Mouse (Mus musculus): ENCODE measurements around the gene Tbc1d10a. TPM values are rescaled to one million over a fixed set of nuclear protein-coding genes. Genes with fewer than 3 reads are reported as not detected.
A peak's percentile ranks its signal among the peaks of the same experiment; 100 is the strongest.

The Tbc1d10a gene
- polyA plus RNA-seq, 1 experiment from 2014 or later: 39.2 TPM

GRCm38 (mm10) chr11:4261969-4262368 is 75.4 kb downstream of the Tbc1d10a start:
- ATAC-seq (ENCODE audit: insufficient number of reproducible peaks, insufficient read depth, low FRiP score, low TSS enrichment, low read depth): no peak
- no peaks in the 10 kb centered on the region for H3K36me3 ChIP-seq
- H3K4me1 ChIP-seq: peaks cover 40% of the 10 kb centered on the region

GRCm38 (mm10) chr11:4262847-4263246 is 76.3 kb downstream of the Tbc1d10a start:
- Histone ChIP-seq H3K4me3 (no peak overlapping the region), H3K36me3 (no peaks in the 10 kb centered on the region), H3K9me3 (no peaks in the 10 kb centered on the region), H3K27me3 (peaks cover 45% of the 10 kb centered on the region), H3K4me1 (peaks cover 45% of the 10 kb centered on the region), H3K4me2 (no peak overlapping the region), H3K9ac (no peak overlapping the region), H3K27ac (no peak overlapping the region)
- WGBS: 12% methylated on average over 6 of the region's 7 CpGs
- no peak for ATAC-seq (ENCODE audit: insufficient number of reproducible peaks, insufficient read depth, low FRiP score, low TSS enrichment, low read depth)

More at GRCm38 (mm10) chr11:4261969-4262368, 75.4 kb downstream of the Tbc1d10a start:
- Histone ChIP-seq H3K9me3 (no peaks in the 10 kb centered on the region), H3K27me3 (peaks cover 39% of the 10 kb centered on the region), H3K4me2 (no peak overlapping the region), H3K9ac (no peak overlapping the region), H3K4me3 (no peak overlapping the region), H3K27ac (no peak overlapping the region)
- WGBS: 22% methylated on average over 5 of the region's 5 CpGs

GRCm38 (mm10) chr11:4263296-4263695 is 76.7 kb downstream of the Tbc1d10a start:
- peaks cover 45% of the 10 kb centered on the region for H3K4me1 ChIP-seq
- WGBS: 19% methylated on average over 1 of the region's 1 CpGs
- peaks cover 49% of the 10 kb centered on the region for H3K27me3 ChIP-seq
- no peak for ATAC-seq (ENCODE audit: insufficient number of reproducible peaks, insufficient read depth, low FRiP score, low TSS enrichment, low read depth)
- no peaks in the 10 kb centered on the region for H3K36me3 ChIP-seq
- no peak overlapping the region for H3K4me2 ChIP-seq
- no peak overlapping the region for H3K27ac ChIP-seq
- H3K4me3 ChIP-seq: no peak overlapping the region
- no peaks in the 10 kb centered on the region for H3K9me3 ChIP-seq
- H3K9ac ChIP-seq: no peak overlapping the region

GRCm38 (mm10) chr11:4264066-4264465 is 77.5 kb downstream of the Tbc1d10a start:
- 56% methylated on average over 7 of the region's 7 CpGs for WGBS
- no peak for ATAC-seq (ENCODE audit: insufficient number of reproducible peaks, insufficient read depth, low FRiP score, low TSS enrichment, low read depth)
- Histone ChIP-seq H3K4me1 (peaks cover 45% of the 10 kb centered on the region), H3K9me3 (no peaks in the 10 kb centered on the region), H3K27ac (no peak overlapping the region), H3K9ac (0 out of 2 replicates have a peak overlapping the region, but pooled peaks have one; percentile 16), H3K4me3 (no peak overlapping the region), H3K27me3 (peaks cover 57% of the 10 kb centered on the region), H3K4me2 (no peak overlapping the region), H3K36me3 (no peaks in the 10 kb centered on the region)

Small RNA genes lying within 50 kb of the gene (microRNA-seq; reads per million reads assigned to microRNA genes)
- 5.4 reads per million, percentile 19 among the genes with 10 or more reads in this experiment for gene Mir3060

Other genes with a start within 250 kb of the Tbc1d10a start
- gene Pes1, start 222.8 kb upstream of the Tbc1d10a start, polyA plus RNA-seq (2015; fragmentation: Nextera tagmentation; extraction: Ambion mirVana): 78.6 and 80.9 TPM in 2 replicates
- gene 4930556J24Rik, start 210.0 kb upstream of the Tbc1d10a start, polyA plus RNA-seq (2015; fragmentation: Nextera tagmentation; extraction: Ambion mirVana): 0.17 TPM in 1 of 2 replicates, not detected in the other
- gene Gal3st1, start 203.2 kb upstream of the Tbc1d10a start, polyA plus RNA-seq (2015; fragmentation: Nextera tagmentation; extraction: Ambion mirVana): 2.3 and 2.6 TPM in 2 replicates
- gene Sec14l4, start 155.3 kb upstream of the Tbc1d10a start, polyA plus RNA-seq (2015; fragmentation: Nextera tagmentation; extraction: Ambion mirVana): 0.52 and 0.85 TPM in 2 replicates
- gene Sec14l3, start 121.9 kb upstream of the Tbc1d10a start, polyA plus RNA-seq (2015; fragmentation: Nextera tagmentation; extraction: Ambion mirVana): not detected in 2 replicates
- 6.7 and 7.7 TPM in 2 replicates for gene Mtfp1, start 91.3 kb upstream of the Tbc1d10a start, polyA plus RNA-seq (2015; fragmentation: Nextera tagmentation; extraction: Ambion mirVana)
- 2.0 and 3.8 TPM in 2 replicates for gene Sec14l2, start 63.4 kb upstream of the Tbc1d10a start, polyA plus RNA-seq (2015; fragmentation: Nextera tagmentation; extraction: Ambion mirVana)
- 37.4 and 39.4 TPM in 2 replicates for gene Rnf215, start 51.6 kb upstream of the Tbc1d10a start, polyA plus RNA-seq (2015; fragmentation: Nextera tagmentation; extraction: Ambion mirVana)
- gene Ccdc157, start 26.5 kb upstream of the Tbc1d10a start, polyA plus RNA-seq (2015; fragmentation: Nextera tagmentation; extraction: Ambion mirVana): 8.2 and 9.7 TPM in 2 replicates
- 59.6 and 71.6 TPM in 2 replicates for gene Sf3a1, start 26.4 kb upstream of the Tbc1d10a start, polyA plus RNA-seq (2015; fragmentation: Nextera tagmentation; extraction: Ambion mirVana)
- 6.6 and 7.1 TPM in 2 replicates for gene Castor1, start 31.4 kb downstream of the Tbc1d10a start, polyA plus RNA-seq (2015; fragmentation: Nextera tagmentation; extraction: Ambion mirVana)
- not detected in 2 replicates for gene Osm, start 49.6 kb downstream of the Tbc1d10a start, polyA plus RNA-seq (2015; fragmentation: Nextera tagmentation; extraction: Ambion mirVana)
- 0.15 and 0.18 TPM in 2 replicates for gene Lif, start 70.8 kb downstream of the Tbc1d10a start, polyA plus RNA-seq (2015; fragmentation: Nextera tagmentation; extraction: Ambion mirVana)

All from embryonic facial prominence, embryonic 13.5 days (tissue).